Mouse (Mus musculus) cerebellum, adult 9-10 months (tissue): ENCODE data around the gene Kiz.

Experiments
- DNase-seq: peaks from one replicate; pipeline ENCODE4 v3.0.0; 2022

The Kiz gene

DNA sequence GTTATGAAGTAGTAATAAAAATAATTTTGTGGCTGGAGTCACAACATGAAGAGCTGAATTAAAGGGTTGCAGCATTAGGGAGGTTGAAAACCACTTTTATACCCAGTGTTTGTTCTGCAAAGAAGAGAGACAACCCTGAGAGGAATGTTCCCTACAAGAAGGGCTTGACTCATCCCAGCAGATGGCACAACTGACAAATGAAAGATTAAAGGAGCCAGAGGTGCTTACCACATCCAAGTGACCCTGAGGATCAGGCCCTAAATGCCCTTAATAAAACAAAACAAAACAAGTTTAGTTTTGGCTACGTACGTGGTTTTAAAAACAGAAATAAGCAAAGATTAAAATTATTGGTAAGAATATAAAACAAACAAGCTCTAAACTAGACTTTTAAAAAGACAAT, 129.2 kb downstream of the Kiz start:
- DNase-seq, result no peak

DNA sequence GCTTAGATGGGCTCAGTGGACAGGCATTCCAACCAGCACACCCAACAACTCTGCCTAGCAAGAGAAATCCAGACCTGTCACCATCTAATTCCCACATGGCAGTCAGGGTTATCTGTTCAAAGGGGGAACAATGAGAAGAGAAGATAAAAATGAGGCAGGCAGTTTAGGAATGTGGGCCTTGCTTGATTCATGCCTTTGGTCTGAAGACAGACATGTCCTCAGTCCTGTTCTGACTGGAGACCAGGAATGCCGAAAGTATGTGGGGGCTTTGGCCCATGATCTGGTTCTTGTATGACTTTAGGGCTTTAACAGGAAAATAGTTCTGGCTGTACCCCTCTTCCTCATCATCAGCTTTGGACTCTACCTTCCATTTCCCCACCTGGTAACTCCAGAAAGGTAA, 130.1 kb downstream of the Kiz start:
- no peak for DNase-seq

GRCm38 (mm10) chr2:146986429-146986828, 130.8 kb downstream of the Kiz start:
- DNase-seq, result no peak

DNA sequence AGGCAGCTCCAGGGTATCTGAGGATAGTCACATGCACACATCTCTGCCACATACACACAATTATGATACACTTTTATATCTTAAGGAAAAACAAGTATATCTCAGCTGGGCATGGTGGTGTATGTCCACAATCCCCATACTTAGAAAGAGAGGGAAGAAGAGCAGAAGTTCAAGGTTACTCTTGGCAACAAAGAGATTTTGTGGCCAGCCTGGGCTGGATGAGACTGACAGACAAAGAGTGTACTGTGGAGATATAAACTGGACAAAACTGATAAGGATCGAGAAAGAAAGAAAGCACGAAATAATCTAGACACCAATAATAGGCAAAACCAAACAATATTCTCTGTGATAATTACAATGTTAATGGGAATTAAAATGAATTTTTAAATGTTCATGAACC, 151.6 kb downstream of the Kiz start:
- no peak for DNase-seq

GRCm38 (mm10) chr2:147009084-147009483, 153.4 kb downstream of the Kiz start:
- DNase-seq, result no peak

GRCm38 (mm10) chr2:147010141-147010540, 154.5 kb downstream of the Kiz start:
- DNase-seq, result no peak

- DNase-seq, result no peak
Observed at GRCm38 (mm10) chr2:147010952-147011351, 155.3 kb downstream of the Kiz start.

DNA sequence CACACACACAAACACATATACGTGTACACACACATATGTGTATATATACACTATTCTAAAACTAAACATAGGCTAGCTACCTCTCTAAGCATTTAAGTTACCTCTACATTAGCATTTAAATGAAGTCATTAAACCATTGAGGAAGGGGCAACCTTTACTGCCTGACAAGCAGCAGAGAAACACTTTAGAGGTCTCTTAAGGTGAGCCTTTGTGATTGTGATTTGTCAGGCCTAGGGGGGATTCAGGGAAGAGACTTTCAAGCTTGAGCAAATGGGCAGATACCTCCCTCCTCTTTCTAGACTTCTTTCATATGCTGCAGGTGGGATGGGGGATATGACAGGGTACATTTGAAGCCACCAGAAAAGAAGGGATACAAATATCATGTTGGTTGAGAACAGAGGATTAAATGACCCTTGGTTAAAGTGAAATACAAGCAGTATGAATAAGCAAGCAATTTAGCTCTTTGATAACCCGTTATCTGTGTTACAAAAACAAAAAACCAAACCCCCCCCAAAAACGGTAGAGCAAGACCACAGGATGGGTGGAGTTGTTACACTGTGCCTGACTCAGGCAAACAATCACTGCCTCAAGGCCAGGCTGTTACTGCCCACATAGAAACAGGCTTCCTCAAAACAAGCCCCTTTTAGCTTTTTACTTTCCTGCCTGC, 155.9 kb downstream of the Kiz start:
- no peak for DNase-seq

- no peak for DNase-seq
Observed at GRCm38 (mm10) chr2:147012141-147012622, 156.5 kb downstream of the Kiz start.

DNA sequence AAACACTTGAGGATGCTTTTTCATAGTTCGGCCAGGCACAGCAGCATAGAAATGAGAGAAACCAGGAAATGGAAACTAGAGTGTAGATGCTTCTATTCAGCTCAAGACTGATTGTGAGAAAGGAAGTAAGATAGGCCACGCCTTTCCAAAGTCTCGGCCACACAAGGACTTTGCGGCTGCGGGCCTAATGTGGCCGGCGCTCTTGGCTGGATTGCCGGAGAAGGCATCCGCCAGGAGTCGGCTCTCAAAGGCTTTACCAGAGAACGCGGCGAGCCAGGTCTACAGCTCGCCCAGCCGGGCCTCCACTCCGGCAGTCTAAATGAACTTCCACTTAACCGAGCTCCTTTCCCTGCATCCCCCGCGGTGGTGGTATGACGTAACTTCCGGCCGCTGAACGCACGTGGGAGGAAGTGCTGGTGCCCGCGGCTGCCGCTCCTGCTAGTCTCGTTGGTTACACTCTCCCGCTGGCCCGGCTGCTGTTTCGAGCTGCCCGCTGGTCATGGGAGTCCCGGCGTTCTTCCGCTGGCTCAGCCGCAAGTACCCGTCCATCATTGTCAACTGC, 157.0 kb downstream of the Kiz start, which contains the start of gene Xrn2:
Xrn2 (plus strand) TSS at position 374 of the 562 bp plus-strand sequence.
- peak; percentile 96 for DNase-seq

DNA sequence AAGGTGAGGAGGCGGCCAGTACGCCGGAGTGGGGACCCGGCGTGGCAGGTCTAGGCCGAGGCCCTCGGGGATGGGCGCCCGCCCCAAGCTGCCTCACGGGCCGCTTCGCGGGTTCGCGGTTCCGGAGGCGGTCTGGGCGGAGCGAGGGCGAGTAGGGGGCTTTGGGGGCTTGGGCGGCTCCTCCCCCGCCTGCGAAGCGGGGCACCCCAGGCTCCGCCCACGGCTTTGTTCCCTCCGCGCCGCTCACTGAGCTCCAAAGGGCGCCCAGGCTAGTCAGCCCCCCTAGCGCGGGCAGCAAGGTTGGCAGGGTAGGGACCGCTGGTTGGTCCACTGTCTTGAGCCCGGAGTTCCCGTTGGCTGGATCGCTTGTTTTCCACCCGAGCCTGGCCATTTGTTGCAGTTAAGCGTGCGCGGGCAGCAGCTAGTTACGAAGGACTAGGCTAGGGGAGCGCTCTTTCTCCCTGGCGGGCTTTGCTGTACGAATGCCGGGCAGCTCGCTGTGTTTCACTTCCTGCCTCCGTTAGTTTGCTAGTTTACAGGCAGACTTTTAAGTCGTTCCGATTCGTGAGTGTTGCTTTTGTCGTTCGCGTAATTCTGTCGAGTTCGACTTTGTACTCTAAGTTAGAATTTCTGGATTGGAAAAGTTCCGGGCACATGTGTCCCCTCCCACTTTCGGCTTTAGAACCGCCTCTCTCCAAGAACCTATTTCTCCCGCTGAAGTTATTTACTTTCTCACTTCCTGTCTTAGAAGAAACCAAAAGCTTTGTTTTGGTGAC, 157.7 kb downstream of the Kiz start:
- no peak for DNase-seq

DNA sequence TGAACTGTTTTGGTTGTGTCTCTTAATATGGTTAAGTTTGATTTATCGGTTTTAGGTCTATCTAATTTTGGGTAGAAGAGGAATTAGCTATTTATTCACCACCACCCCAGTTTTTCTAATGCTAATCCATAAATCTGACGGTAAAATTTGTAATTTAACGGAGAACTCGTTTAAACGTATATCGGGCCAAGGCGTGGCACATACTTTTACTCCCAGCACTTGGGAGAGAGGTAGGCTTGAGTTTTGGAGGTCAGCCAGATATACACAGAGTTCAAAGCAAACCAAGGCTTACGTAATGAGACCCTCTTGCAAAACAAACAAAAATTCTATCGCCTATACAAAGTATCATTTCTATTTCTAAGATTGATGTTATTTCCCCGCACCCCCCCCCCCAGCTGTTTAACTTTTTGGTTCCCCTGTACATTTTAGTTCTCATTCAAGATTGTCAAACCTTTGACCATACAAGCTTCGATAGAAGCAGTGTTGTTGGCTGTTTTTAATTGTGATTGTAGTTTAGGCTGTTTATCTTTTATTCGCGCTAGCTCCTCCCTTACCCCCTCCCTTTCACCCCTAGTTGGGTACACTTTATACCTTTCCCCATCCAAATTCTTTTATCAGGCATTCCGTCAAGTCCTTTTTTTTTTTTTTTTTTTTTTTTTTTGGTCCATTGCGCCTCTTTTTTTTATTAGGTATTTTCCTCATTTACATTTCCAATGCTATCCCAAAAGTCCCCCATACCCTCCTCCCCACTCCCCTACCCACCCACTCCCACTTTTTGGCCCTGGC, 158.6 kb downstream of the Kiz start:
- DNase-seq, result peak; percentile 22
